Mouse (Mus musculus): ENCODE data around the gene Zfp691. TPM values are rescaled to one million over a fixed set of nuclear protein-coding genes. Genes with fewer than 3 reads are reported as not detected.

The Zfp691 gene
- polyA plus RNA-seq, 1 experiment: 25.9 TPM

DNA sequence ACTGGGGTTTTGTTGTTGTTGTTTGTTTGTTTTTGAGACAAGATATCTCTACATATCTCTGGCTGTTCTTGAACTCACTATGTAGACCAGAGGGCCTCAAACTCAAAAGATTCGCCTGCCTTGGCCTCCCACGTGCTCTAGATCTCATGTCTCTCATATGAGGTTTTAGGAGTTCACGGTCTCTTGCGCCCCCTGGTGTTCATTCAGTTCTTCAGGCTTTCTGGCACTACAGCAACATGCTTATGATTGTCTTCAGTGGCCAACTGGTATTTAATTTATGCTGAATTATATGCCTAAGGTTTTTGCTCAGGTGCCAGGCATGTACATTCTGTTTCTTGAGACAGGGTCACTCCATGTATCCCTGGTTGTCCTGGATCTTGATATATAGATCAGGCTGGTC, 6.3 kb downstream of the Zfp691 start:
- Histone ChIP-seq H3K27me3 (ENCODE audit: control insufficient read depth, insufficient read depth, low read length) (no peaks in the 10 kb centered on the region), H3K4me1 (ENCODE audit: control insufficient read depth, insufficient read depth, low read length) (no peaks in the 10 kb centered on the region; the same call in 1 of the 2 replicates), H3K36me3 (ENCODE audit: control insufficient read depth, insufficient read depth, low read length) (no peaks in the 10 kb centered on the region), H3K27ac (ENCODE audit: control insufficient read depth, insufficient read depth, low read depth, low read length) (no peak overlapping the region), H3K4me3 (ENCODE audit: control insufficient read depth, low read depth, low read length) (no peak overlapping the region)
- TF ChIP-seq POLR2A (IDR thresholded peaks at IDR 0.05; ENCODE audit: control insufficient read depth, low read depth, low read length): no peak
- peak; percentile 25; the same call in 1 of the 2 replicates for TF ChIP-seq CTCF (IDR thresholded peaks at IDR 0.05; ENCODE audit: control insufficient read depth, insufficient read depth, insufficient replicate concordance, low read depth, low read length)

DNA sequence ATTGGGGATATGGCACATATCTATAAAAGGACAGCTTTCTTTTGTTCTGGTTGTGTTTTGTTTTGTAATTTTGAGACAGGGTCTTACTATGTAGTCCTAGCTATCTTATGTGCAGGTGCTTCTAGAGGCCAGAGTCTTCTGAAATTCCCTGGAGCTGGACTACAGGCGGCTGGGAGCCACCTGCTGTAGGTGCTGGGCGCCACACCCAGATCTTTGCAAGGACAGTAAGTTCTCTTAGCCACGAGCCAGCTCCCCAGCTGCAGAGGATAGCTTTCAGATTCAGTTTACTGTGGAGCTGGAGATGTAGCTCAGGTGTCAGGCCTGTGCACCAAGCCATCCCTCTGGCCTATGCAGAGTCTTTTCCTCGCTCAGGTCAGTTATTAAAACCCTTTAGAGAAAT, 6.9 kb downstream of the Zfp691 start:
- Histone ChIP-seq H3K36me3 (ENCODE audit: control insufficient read depth, insufficient read depth, low read length) (no peaks in the 10 kb centered on the region), H3K4me1 (ENCODE audit: control insufficient read depth, insufficient read depth, low read length) (no peaks in the 10 kb centered on the region; the same call in 1 of the 2 replicates), H3K27me3 (ENCODE audit: control insufficient read depth, insufficient read depth, low read length) (no peaks in the 10 kb centered on the region), H3K4me3 (ENCODE audit: control insufficient read depth, low read depth, low read length) (no peak overlapping the region), H3K27ac (ENCODE audit: control insufficient read depth, insufficient read depth, low read depth, low read length) (no peak overlapping the region)
- TF ChIP-seq CTCF (IDR thresholded peaks at IDR 0.05; ENCODE audit: control insufficient read depth, insufficient read depth, insufficient replicate concordance, low read depth, low read length): no peak
- TF ChIP-seq POLR2A (IDR thresholded peaks at IDR 0.05; ENCODE audit: control insufficient read depth, low read depth, low read length): no peak

DNA sequence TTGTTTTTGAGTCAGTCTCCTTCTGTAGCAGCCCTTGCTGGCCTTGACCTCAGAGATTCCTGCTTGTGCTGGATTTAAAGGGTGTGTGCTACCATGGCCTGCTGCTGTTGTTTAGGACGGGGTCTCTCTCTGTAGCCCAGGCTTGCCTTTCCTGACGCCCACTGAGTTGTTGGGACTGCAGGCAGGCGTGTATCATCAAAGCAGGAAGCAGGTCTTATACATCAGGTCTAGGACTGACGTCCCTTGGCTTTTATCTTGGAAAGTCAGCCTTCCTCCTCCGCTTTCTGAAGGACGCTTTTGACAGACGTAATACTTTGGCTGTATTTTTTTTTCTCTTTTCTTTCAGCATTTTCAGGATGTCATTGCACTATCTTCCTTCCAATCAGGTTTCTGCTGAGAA, 8.1 kb downstream of the Zfp691 start:
- H3K4me1 ChIP-seq (ENCODE audit: control insufficient read depth, insufficient read depth, low read length): no peaks in the 10 kb centered on the region; the same call in 1 of the 2 replicates
- no peak overlapping the region for H3K4me3 ChIP-seq (ENCODE audit: control insufficient read depth, low read depth, low read length)
- H3K27me3 ChIP-seq (ENCODE audit: control insufficient read depth, insufficient read depth, low read length): no peaks in the 10 kb centered on the region
- no peaks in the 10 kb centered on the region for H3K36me3 ChIP-seq (ENCODE audit: control insufficient read depth, insufficient read depth, low read length)
- TF ChIP-seq CTCF (IDR thresholded peaks at IDR 0.05; ENCODE audit: control insufficient read depth, insufficient read depth, insufficient replicate concordance, low read depth, low read length) (no peak), POLR2A (IDR thresholded peaks at IDR 0.05; ENCODE audit: control insufficient read depth, low read depth, low read length) (no peak)
- H3K27ac ChIP-seq (ENCODE audit: control insufficient read depth, insufficient read depth, low read depth, low read length): no peak overlapping the region

DNA sequence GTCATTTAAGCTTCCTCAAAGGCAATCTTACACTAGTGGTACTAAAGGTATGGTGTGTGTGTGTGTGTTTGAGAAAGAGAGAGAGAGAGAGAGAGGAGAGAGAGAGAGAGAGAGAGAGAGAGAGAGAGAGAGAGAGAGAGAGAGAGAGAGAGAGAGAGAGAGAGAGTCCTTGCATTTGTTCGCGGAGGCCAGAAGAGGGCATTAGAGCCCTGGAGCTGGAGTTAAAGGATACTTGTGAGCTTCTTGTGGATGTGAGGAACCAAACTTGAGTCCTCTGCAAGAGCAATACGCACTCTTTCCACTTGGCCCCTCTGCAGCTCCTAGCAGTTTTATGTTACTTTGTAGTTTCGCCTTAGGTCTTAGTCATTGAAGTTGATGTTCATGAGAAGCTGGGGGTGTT, 11.0 kb downstream of the Zfp691 start:
- no peak for TF ChIP-seq POLR2A (IDR thresholded peaks at IDR 0.05; ENCODE audit: control insufficient read depth, low read depth, low read length)
- TF ChIP-seq CTCF (IDR thresholded peaks at IDR 0.05; ENCODE audit: control insufficient read depth, insufficient read depth, insufficient replicate concordance, low read depth, low read length): no peak
- no peaks in the 10 kb centered on the region for H3K4me1 ChIP-seq (ENCODE audit: control insufficient read depth, insufficient read depth, low read length)
- H3K27ac ChIP-seq (ENCODE audit: control insufficient read depth, insufficient read depth, low read depth, low read length): no peak overlapping the region
- no peaks in the 10 kb centered on the region for H3K36me3 ChIP-seq (ENCODE audit: control insufficient read depth, insufficient read depth, low read length)
- H3K27me3 ChIP-seq (ENCODE audit: control insufficient read depth, insufficient read depth, low read length): no peaks in the 10 kb centered on the region
- H3K4me3 ChIP-seq (ENCODE audit: control insufficient read depth, low read depth, low read length): no peak overlapping the region

DNA sequence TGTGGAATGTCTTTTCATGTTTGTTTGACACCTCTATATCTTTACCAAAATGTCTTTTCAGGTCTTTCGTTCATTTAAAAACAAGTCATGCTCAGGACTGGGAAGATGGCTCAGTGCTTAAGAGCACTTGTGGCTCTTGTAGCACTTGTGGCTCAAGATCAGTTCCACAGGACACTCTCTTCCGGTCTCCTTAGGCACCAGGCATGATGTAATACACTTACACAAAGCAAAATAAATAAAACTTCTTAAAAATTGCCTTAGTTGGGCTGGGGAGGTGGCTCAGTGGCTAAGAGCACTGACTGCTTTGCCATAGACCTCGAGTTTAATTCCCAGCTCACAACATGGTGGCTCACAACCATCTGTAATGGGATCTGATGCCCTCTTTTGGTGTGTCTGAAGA, 12.6 kb downstream of the Zfp691 start:
- H3K4me3 ChIP-seq (ENCODE audit: control insufficient read depth, low read depth, low read length): no peak overlapping the region
- H3K36me3 ChIP-seq (ENCODE audit: control insufficient read depth, insufficient read depth, low read length): no peaks in the 10 kb centered on the region
- no peak overlapping the region for H3K27ac ChIP-seq (ENCODE audit: control insufficient read depth, insufficient read depth, low read depth, low read length)
- no peaks in the 10 kb centered on the region for H3K27me3 ChIP-seq (ENCODE audit: control insufficient read depth, insufficient read depth, low read length)
- no peaks in the 10 kb centered on the region for H3K4me1 ChIP-seq (ENCODE audit: control insufficient read depth, insufficient read depth, low read length)
- TF ChIP-seq CTCF (IDR thresholded peaks at IDR 0.05; ENCODE audit: control insufficient read depth, insufficient read depth, insufficient replicate concordance, low read depth, low read length) (no peak), POLR2A (IDR thresholded peaks at IDR 0.05; ENCODE audit: control insufficient read depth, low read depth, low read length) (no peak)

DNA sequence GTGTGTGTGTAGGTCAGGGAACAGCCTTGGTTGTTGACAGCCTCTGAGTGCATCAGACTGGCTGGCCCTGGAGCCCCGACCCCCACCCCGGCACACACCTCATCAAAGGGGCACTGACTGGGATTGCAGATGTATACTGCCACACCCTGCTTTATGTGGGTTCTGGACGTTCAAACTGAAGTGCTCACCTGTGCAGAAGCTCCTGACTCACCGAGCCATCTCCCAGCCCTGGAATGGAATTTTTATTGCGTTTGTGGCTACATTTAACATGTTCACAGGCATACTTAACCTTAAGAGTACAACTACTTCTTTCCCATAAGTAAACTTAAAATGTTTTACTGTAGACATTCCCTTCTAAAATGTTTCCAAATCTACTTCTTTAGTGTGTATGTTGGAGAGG, 16.1 kb downstream of the Zfp691 start:
- Histone ChIP-seq H3K27ac (ENCODE audit: control insufficient read depth, insufficient read depth, low read depth, low read length) (no peak overlapping the region), H3K27me3 (ENCODE audit: control insufficient read depth, insufficient read depth, low read length) (no peaks in the 10 kb centered on the region), H3K4me1 (ENCODE audit: control insufficient read depth, insufficient read depth, low read length) (no peaks in the 10 kb centered on the region), H3K4me3 (ENCODE audit: control insufficient read depth, low read depth, low read length) (no peak overlapping the region), H3K36me3 (ENCODE audit: control insufficient read depth, insufficient read depth, low read length) (no peaks in the 10 kb centered on the region)
- TF ChIP-seq CTCF (IDR thresholded peaks at IDR 0.05; ENCODE audit: control insufficient read depth, insufficient read depth, insufficient replicate concordance, low read depth, low read length) (no peak), POLR2A (IDR thresholded peaks at IDR 0.05; ENCODE audit: control insufficient read depth, low read depth, low read length) (no peak)

DNA sequence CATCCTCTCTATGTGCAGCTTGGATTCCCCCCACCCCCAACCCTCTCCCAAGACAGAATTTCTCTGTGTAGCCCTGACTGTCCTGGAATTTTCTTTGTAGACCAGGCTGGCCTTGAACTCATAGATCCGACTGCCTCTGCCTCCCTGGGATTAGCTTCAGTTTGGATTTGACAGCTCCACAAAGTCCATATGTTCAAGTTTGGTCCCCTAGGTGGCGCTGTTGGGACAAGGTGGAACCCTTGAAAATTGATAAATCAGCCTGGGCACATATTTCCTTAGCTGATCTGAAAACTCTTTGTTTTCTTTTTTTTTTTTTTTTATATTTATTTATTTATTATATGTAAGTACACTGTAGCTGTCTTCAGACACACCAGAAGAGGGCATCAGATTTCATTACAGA, 16.8 kb downstream of the Zfp691 start:
- H3K36me3 ChIP-seq (ENCODE audit: control insufficient read depth, insufficient read depth, low read length): no peaks in the 10 kb centered on the region
- TF ChIP-seq POLR2A (IDR thresholded peaks at IDR 0.05; ENCODE audit: control insufficient read depth, low read depth, low read length) (no peak), CTCF (IDR thresholded peaks at IDR 0.05; ENCODE audit: control insufficient read depth, insufficient read depth, insufficient replicate concordance, low read depth, low read length) (peak; percentile 20; the same call in 1 of the 2 replicates)
- H3K27me3 ChIP-seq (ENCODE audit: control insufficient read depth, insufficient read depth, low read length): no peaks in the 10 kb centered on the region
- H3K4me1 ChIP-seq (ENCODE audit: control insufficient read depth, insufficient read depth, low read length): no peaks in the 10 kb centered on the region
- H3K4me3 ChIP-seq (ENCODE audit: control insufficient read depth, low read depth, low read length): no peak overlapping the region
- H3K27ac ChIP-seq (ENCODE audit: control insufficient read depth, insufficient read depth, low read depth, low read length): no peak overlapping the region

DNA sequence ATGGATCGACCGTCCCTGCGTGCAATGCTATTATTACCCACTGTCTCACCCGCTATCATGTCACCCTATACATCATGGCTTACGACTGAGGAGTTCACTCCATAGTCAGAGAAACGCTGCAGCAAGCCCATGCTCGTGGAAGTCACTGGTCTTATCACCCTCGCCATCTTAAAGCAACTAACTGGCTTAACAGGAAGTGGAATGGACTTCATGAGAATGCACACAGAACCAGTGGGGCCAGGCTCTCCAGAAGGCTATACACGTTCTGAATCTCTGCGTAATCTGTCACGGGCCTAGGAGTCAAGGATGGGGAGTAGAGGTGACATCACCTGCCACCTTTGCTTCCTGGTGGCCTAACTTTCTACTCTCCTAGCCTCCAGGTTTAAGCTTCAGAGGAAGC, 25.3 kb downstream of the Zfp691 start:
- no peak for TF ChIP-seq POLR2A (IDR thresholded peaks at IDR 0.05; ENCODE audit: control insufficient read depth, low read depth, low read length)
- Histone ChIP-seq H3K27ac (ENCODE audit: control insufficient read depth, insufficient read depth, low read depth, low read length) (no peak overlapping the region), H3K27me3 (ENCODE audit: control insufficient read depth, insufficient read depth, low read length) (no peaks in the 10 kb centered on the region), H3K4me1 (ENCODE audit: control insufficient read depth, insufficient read depth, low read length) (no peaks in the 10 kb centered on the region), H3K36me3 (ENCODE audit: control insufficient read depth, insufficient read depth, low read length) (no peaks in the 10 kb centered on the region), H3K4me3 (ENCODE audit: control insufficient read depth, low read depth, low read length) (no peak overlapping the region)
